ENCODE assay signal across 16 mouse cellular contexts in the genomic region with DNA sequence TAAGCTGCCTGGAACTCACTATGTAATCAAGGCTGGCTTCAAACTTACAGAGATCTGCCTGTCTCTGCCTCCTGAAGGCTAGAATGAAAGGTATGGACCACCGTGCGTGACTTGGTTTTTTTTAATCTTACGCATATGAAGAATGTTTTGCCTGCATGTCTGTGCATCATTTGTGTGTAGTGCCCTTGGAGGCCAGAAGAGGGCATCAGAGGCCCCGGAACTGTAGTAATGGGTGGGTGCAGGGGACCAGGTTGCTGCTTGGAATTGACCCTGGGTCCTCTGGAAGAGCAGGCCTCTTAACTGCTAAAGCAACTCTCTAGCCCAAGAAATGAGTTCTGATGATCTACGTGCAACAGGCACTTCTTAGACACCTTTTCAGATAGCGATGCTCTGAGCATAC. TPM values are rescaled to one million over a fixed set of nuclear protein-coding genes. Genes with fewer than 3 reads are reported as not detected.
DNase-seq lines count a peak whose midpoint lies in the region; ATAC-seq and TF ChIP-seq lines count a peak whose summit lies in the region.
"Had no signal": no experiment of that assay in that cellular context is flagged by ENCODE, and none has a peak within 500 bp of the region (broad histone marks: within the 10 kb centered on the region; RNA-seq: fewer than 3 reads in every experiment).

No protein-coding gene starts in this region.

- ATAC-seq in forebrain, postnatal 0 days: no peak
- no peak for ATAC-seq in liver, embryonic 11.5 days (replicated peaks; ENCODE audit: low FRiP score)
- ATAC-seq in midbrain, embryonic 15.5 days (replicated peaks): no peak
- ATAC-seq: hindbrain, embryonic 16.5 days had no signal

- H3K27ac ChIP-seq in forebrain, postnatal 0 days (ENCODE audit: low read depth, low read length): no peak overlapping the region
- H3K27ac ChIP-seq in forebrain, embryonic 10.5 days: no peak overlapping the region
- H3K27ac ChIP-seq in liver, adult 2 months (replicated peaks; ENCODE audit: insufficient read depth, low read depth, low read length): no peak overlapping the region
- no peak overlapping the region for H3K27ac ChIP-seq in liver, embryonic 11.5 days (ENCODE audit: low read depth, low read length)
- no peak overlapping the region for H3K27ac ChIP-seq in midbrain, embryonic 15.5 days
- H3K27ac ChIP-seq: limb, embryonic 15.5 days; macrophage had no signal

- DNase-seq in forebrain, postnatal 0 days: no peak
- DNase-seq in forebrain, embryonic 10.5 days (ENCODE audit: extremely low spot score, low spot score): no peak
- DNase-seq in liver, adult 2 months (ENCODE audit: extremely low read depth, low read depth, low spot score): no peak
- no peak for DNase-seq in liver, embryonic 11.5 days (ENCODE audit: low spot score)
- peak; percentile 38 for DNase-seq in induced T-regulatory cell, adult 2 months (ENCODE audit: low read depth)
- DNase-seq in adipocyte (ENCODE audit: low spot score): no peak
- DNase-seq: cerebellum, adult 18-20 months; kidney, postnatal 25 days had no signal

- H3K9me3 ChIP-seq in forebrain, postnatal 0 days (ENCODE audit: low read length): no peaks in the 10 kb centered on the region
- no peaks in the 10 kb centered on the region for H3K9me3 ChIP-seq in forebrain, embryonic 10.5 days
- H3K9me3 ChIP-seq in liver, embryonic 11.5 days (ENCODE audit: control insufficient read depth, low read length): no peaks in the 10 kb centered on the region
- no peaks in the 10 kb centered on the region for H3K9me3 ChIP-seq in E14TG2a.4 (ENCODE audit: low read length)
- no peaks in the 10 kb centered on the region for H3K9me3 ChIP-seq in midbrain, embryonic 15.5 days
- H3K9me3 ChIP-seq: limb, embryonic 15.5 days had no signal

- H3K4me2 ChIP-seq in forebrain, postnatal 0 days (ENCODE audit: low read depth): no peak overlapping the region
- H3K4me2 ChIP-seq in liver, embryonic 11.5 days: no peak overlapping the region
- no peak overlapping the region for H3K4me2 ChIP-seq in midbrain, embryonic 15.5 days
- H3K4me2 ChIP-seq: limb, embryonic 15.5 days had no signal

- no peak for TF ChIP-seq POLR2A in liver, adult 2 months (IDR thresholded peaks at IDR 0.05; ENCODE audit: extremely low read depth, insufficient read depth, low read length)

- H3K79me2 ChIP-seq in liver, adult 2 months (ENCODE audit: control insufficient read depth, insufficient read depth, low read length): no peaks in the 10 kb centered on the region

- H3K4me3 ChIP-seq in forebrain, postnatal 0 days (ENCODE audit: low read depth, low read length): no peak overlapping the region
- H3K4me3 ChIP-seq in forebrain, embryonic 10.5 days: no peak overlapping the region
- H3K4me3 ChIP-seq in liver, adult 2 months (ENCODE audit: insufficient read depth, low read depth, low read length): no peak overlapping the region
- no peak overlapping the region for H3K4me3 ChIP-seq in liver, embryonic 11.5 days (ENCODE audit: low read depth, low read length)
- no peak overlapping the region for H3K4me3 ChIP-seq in E14TG2a.4 (replicated peaks; ENCODE audit: low read length)
- H3K4me3 ChIP-seq in midbrain, embryonic 15.5 days: no peak overlapping the region
- H3K4me3 ChIP-seq: erythroblast, embryonic 14.5 days; limb, embryonic 15.5 days had no signal

- WGBS in forebrain, postnatal 0 days: 76% methylated on average over 6 of the region's 6 CpGs
- 74% methylated on average over 6 of the region's 6 CpGs for WGBS in forebrain, embryonic 10.5 days
- 76% methylated on average over 6 of the region's 6 CpGs for WGBS in liver, adult 2 months
- WGBS in liver, embryonic 11.5 days: 69% methylated on average over 6 of the region's 6 CpGs
- WGBS in midbrain, embryonic 15.5 days: 80% methylated on average over 6 of the region's 6 CpGs

- no peaks in the 10 kb centered on the region for H3K27me3 ChIP-seq in forebrain, postnatal 0 days (ENCODE audit: insufficient read depth, low read length)
- peaks cover 7% of the 10 kb centered on the region for H3K27me3 ChIP-seq in forebrain, embryonic 10.5 days (ENCODE audit: poor library complexity, severe bottlenecking)
- H3K27me3 ChIP-seq in liver, adult 2 months (ENCODE audit: control insufficient read depth, insufficient read depth, low read length): no peaks in the 10 kb centered on the region
- H3K27me3 ChIP-seq in liver, embryonic 11.5 days (replicated peaks; ENCODE audit: control insufficient read depth, insufficient read depth, low read length): 0 out of 2 replicates have a peak, but pooled peaks cover 4% of the 10 kb centered on the region
- H3K27me3 ChIP-seq in E14TG2a.4 (ENCODE audit: insufficient read depth, low read length): peaks cover 10% of the 10 kb centered on the region; the same call in 1 of the 2 replicates
- H3K27me3 ChIP-seq in midbrain, embryonic 15.5 days (replicated peaks): no peaks in the 10 kb centered on the region

- H3K36me3 ChIP-seq in forebrain, postnatal 0 days (ENCODE audit: insufficient read depth): no peaks in the 10 kb centered on the region
- H3K36me3 ChIP-seq in forebrain, embryonic 10.5 days (replicated peaks): no peaks in the 10 kb centered on the region
- H3K36me3 ChIP-seq in liver, adult 2 months (ENCODE audit: control insufficient read depth, insufficient read depth, low read length): no peaks in the 10 kb centered on the region
- H3K36me3 ChIP-seq in liver, embryonic 11.5 days (ENCODE audit: control insufficient read depth, insufficient read depth, low read length): no peaks in the 10 kb centered on the region
- no peaks in the 10 kb centered on the region for H3K36me3 ChIP-seq in E14TG2a.4 (ENCODE audit: insufficient read depth, low read length)
- H3K36me3 ChIP-seq in midbrain, embryonic 15.5 days (replicated peaks): no peaks in the 10 kb centered on the region
- H3K36me3 ChIP-seq: limb, embryonic 15.5 days had no signal

- H3K9ac ChIP-seq in forebrain, postnatal 0 days: no peak overlapping the region
- no peak overlapping the region for H3K9ac ChIP-seq in liver, adult 2 months (ENCODE audit: low read depth, low read length)
- no peak overlapping the region for H3K9ac ChIP-seq in liver, embryonic 11.5 days (ENCODE audit: low read depth, low read length)
- no peak overlapping the region for H3K9ac ChIP-seq in midbrain, embryonic 15.5 days
- H3K9ac ChIP-seq: limb, embryonic 15.5 days had no signal

- TF ChIP-seq CTCF in forebrain, postnatal 0 days (IDR thresholded peaks at IDR 0.05; ENCODE audit: low read depth): peak; percentile 47
- TF ChIP-seq CTCF in liver, adult 2 months (IDR thresholded peaks at IDR 0.05; ENCODE audit: low read depth, low read length): peak; percentile 34
- TF ChIP-seq CTCF in E14TG2a.4 (conservative IDR thresholded peaks at IDR 0.05; ENCODE audit: low read length): peak; percentile 58

- 0 out of 2 replicates have a peak, but pooled peaks cover 4% of the 10 kb centered on the region for H3K4me1 ChIP-seq in forebrain, postnatal 0 days (ENCODE audit: insufficient read depth)
- peaks cover 22% of the 10 kb centered on the region for H3K4me1 ChIP-seq in forebrain, embryonic 10.5 days
- H3K4me1 ChIP-seq in liver, adult 2 months (ENCODE audit: control insufficient read depth, insufficient read depth, low read length): peaks cover 3% of the 10 kb centered on the region; the same call in 1 of the 2 replicates
- no peaks in the 10 kb centered on the region for H3K4me1 ChIP-seq in liver, embryonic 11.5 days (replicated peaks; ENCODE audit: control insufficient read depth, insufficient read depth, low read length)
- H3K4me1 ChIP-seq in E14TG2a.4 (replicated peaks; ENCODE audit: low read depth, low read length): peaks cover 37% of the 10 kb centered on the region
- peaks cover 14% of the 10 kb centered on the region for H3K4me1 ChIP-seq in midbrain, embryonic 15.5 days
- H3K4me1 ChIP-seq: limb, embryonic 15.5 days had no signal

RNA-seq across cellular contexts. Expression of a gene that starts 13.9 kb away (rescaled TPM):
- 11.9 and 14.7 TPM in 2 replicates for total RNA-seq in forebrain, postnatal 0 days (2014; rRNA removed)
- 18.9 and 22.6 TPM in 2 replicates for polyA plus RNA-seq in forebrain, postnatal 0 days (2015; fragmentation: Nextera tagmentation; extraction: Ambion mirVana)
- not detected in 2 replicates for polyA plus RNA-seq in forebrain, embryonic 10.5 days (2016; fragmentation: Nextera tagmentation; extraction: Ambion mirVana)
- not detected in 2 replicates for total RNA-seq in liver, adult 2 months (2014; rRNA removed)
- polyA plus RNA-seq in liver, adult 2 months (2012; rRNA removed): not detected in 2 replicates
- polyA plus RNA-seq in liver, embryonic 11.5 days (2014; fragmentation: Nextera tagmentation; extraction: Ambion mirVana): 0.12 and 0.21 TPM in 2 replicates
- polyA plus RNA-seq in midbrain, embryonic 15.5 days (2015; fragmentation: Nextera tagmentation; extraction: Ambion mirVana): 9.1 and 11.1 TPM in 2 replicates
- total RNA-seq: neutrophil, adult 5-6 weeks had no signal
- polyA plus RNA-seq: erythroblast, embryonic 14.5 days; gonadal fat pad, adult 2 months; macrophage had no signal

RNA-seq across cellular contexts. Expression of a gene that starts 14.7 kb away (rescaled TPM):
- 3.6 TPM in 2 replicates for total RNA-seq in forebrain, postnatal 0 days (2014; rRNA removed)
- polyA plus RNA-seq in forebrain, postnatal 0 days (2015; fragmentation: Nextera tagmentation; extraction: Ambion mirVana): 3.2 and 4.9 TPM in 2 replicates
- polyA plus RNA-seq in forebrain, embryonic 10.5 days (2016; fragmentation: Nextera tagmentation; extraction: Ambion mirVana): 2.1 and 2.5 TPM in 2 replicates
- total RNA-seq in liver, adult 2 months (2014; rRNA removed): 4.5 and 4.8 TPM in 2 replicates
- 33.1 and 34.1 TPM in 2 replicates for polyA plus RNA-seq in liver, adult 2 months (2012; rRNA removed)
- 6.6 and 7.2 TPM in 2 replicates for polyA plus RNA-seq in liver, embryonic 11.5 days (2014; fragmentation: Nextera tagmentation; extraction: Ambion mirVana)
- 4.4 and 4.6 TPM in 2 replicates for polyA plus RNA-seq in midbrain, embryonic 15.5 days (2015; fragmentation: Nextera tagmentation; extraction: Ambion mirVana)
- total RNA-seq: neutrophil, adult 5-6 weeks had no signal
- polyA plus RNA-seq: macrophage had no signal

RNA-seq across cellular contexts. Expression of a gene that starts 52.0 kb away (rescaled TPM):
- 30.1 and 32.4 TPM in 2 replicates for total RNA-seq in forebrain, postnatal 0 days (2014; rRNA removed)
- polyA plus RNA-seq in forebrain, postnatal 0 days (2015; fragmentation: Nextera tagmentation; extraction: Ambion mirVana): 13.5 and 19.4 TPM in 2 replicates
- 21.2 and 22.7 TPM in 2 replicates for polyA plus RNA-seq in forebrain, embryonic 10.5 days (2016; fragmentation: Nextera tagmentation; extraction: Ambion mirVana)
- total RNA-seq in liver, adult 2 months (2014; rRNA removed): 17.4 and 18.6 TPM in 2 replicates
- polyA plus RNA-seq in liver, adult 2 months (2012; rRNA removed): 25.0 and 28.9 TPM in 2 replicates
- polyA plus RNA-seq in liver, embryonic 11.5 days (2014; fragmentation: Nextera tagmentation; extraction: Ambion mirVana): 15.1 and 17.9 TPM in 2 replicates
- polyA plus RNA-seq in midbrain, embryonic 15.5 days (2015; fragmentation: Nextera tagmentation; extraction: Ambion mirVana): 18.5 and 21.5 TPM in 2 replicates

RNA-seq across cellular contexts. Expression of a gene that starts 56.4 kb away (rescaled TPM):
- 224 and 230 TPM in 2 replicates for total RNA-seq in forebrain, postnatal 0 days (2014; rRNA removed)
- 152 TPM in 2 replicates for polyA plus RNA-seq in forebrain, postnatal 0 days (2015; fragmentation: Nextera tagmentation; extraction: Ambion mirVana)
- 24.6 and 26.7 TPM in 2 replicates for polyA plus RNA-seq in forebrain, embryonic 10.5 days (2016; fragmentation: Nextera tagmentation; extraction: Ambion mirVana)
- total RNA-seq in liver, adult 2 months (2014; rRNA removed): 134 and 150 TPM in 2 replicates
- polyA plus RNA-seq in liver, adult 2 months (2012; rRNA removed): 192 and 217 TPM in 2 replicates
- polyA plus RNA-seq in liver, embryonic 11.5 days (2014; fragmentation: Nextera tagmentation; extraction: Ambion mirVana): 15.6 and 17.0 TPM in 2 replicates
- 105 and 113 TPM in 2 replicates for polyA plus RNA-seq in midbrain, embryonic 15.5 days (2015; fragmentation: Nextera tagmentation; extraction: Ambion mirVana)
